Mouse (Mus musculus) testis, adult 2 months (tissue): ENCODE measurements at regions not wholly inside any gene's neighbourhood (a gene's known extent, or its start where the extent isn't known, plus 50 kb on each side); places are given as distances from the start of the nearest gene placed in this dataset.

Source experiments
- CTCF ChIP-seq: fragments of 200-500 bp; IDR thresholded peaks from 2 replicates; pipeline ENCODE4 v1.5.1; 2012; ENCODE audit warnings: low read depth, mild to moderate bottlenecking, inconsistent platforms, low read length, moderate library complexity; ENCODE audit not compliant: control insufficient read depth, insufficient read depth, insufficient replicate concordance
- POLR2A ChIP-seq: fragments of 200-500 bp; IDR thresholded peaks from 2 replicates; pipeline ENCODE4 v1.6.1; 2012; ENCODE audit warnings: low read depth, mild to moderate bottlenecking, inconsistent platforms, low read length, moderate library complexity; ENCODE audit not compliant: control insufficient read depth

DNA sequence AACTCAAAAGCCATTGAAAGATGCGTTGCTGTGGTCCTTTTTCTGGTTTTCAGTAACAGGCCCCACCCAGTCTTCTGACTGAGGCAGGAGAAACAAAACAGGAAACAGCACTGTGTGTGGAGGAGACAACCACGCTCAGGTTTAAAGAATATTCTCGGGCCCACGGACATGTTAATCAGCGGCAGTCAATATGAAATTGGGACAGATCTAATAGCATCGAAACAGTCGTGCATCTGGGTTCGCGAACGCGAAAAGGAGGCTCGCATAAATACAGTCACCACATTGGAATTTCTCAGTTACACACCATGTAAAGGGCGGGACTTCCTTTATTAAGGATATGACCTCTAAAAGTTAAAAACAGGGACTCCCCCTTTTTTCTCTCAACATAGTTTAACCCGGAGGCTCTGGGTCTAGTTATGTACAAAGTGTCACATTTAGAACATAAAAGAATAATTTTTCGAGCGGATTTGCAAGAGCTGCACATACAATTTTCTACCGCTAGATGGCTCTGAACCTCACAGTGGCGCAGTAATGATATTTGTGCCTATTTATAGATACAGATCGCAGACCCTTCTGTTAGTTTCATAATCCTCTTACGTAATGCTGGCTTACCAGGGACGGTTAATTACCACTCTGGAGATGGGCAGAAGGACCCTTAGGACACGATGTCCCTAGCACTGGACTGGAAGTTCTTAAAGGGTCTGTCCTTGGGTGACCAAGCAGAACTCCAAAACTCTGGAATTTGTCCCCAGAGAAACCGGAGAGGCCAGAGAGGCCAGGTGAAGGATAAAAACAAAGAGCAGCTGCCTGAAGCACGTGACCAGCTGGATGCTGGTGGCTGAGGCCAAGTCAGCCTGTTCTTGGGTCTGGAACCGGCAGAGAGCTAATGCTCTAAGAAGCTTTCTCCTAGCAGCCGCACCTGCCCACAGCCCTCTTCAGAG lies 291.6 kb downstream of the Zfp706 start:
- peak; percentile 3; the same call in 1 of the 2 replicates for TF ChIP-seq CTCF
- TF ChIP-seq POLR2A = no peak
